Mouse (Mus musculus): ENCODE measurements around the gene Zfp617. TPM values are rescaled to one million over a fixed set of nuclear protein-coding genes. Genes with fewer than 3 reads are reported as not detected.

Zfp617 gene
- total and polyA plus RNA-seq, 2 experiments from 2014 or later, result 18.3 to 20.2 TPM

GRCm38 (mm10) chr8:71906809-71907208 is 1.6 kb upstream of the Zfp617 start:
- TF ChIP-seq EP300 (IDR thresholded peaks at IDR 0.05; ENCODE audit: low read depth), result no peak
- Histone ChIP-seq H3K27ac (ENCODE audit: low read depth) (no peak overlapping the region), H3K9ac (replicated peaks; ENCODE audit: low read depth, low read length) (no peak overlapping the region), H3K4me2 (ENCODE audit: low read depth, low read length) (no peak overlapping the region), H3K4me3 (ENCODE audit: low read depth, low read length) (no peak overlapping the region), H3K9me3 (replicated peaks; ENCODE audit: control insufficient read depth, low read length) (no peaks in the 10 kb centered on the region; the same call in 1 of the 2 replicates), H3K27me3 (ENCODE audit: control insufficient read depth, insufficient read depth, low read length) (no peaks in the 10 kb centered on the region), H3K36me3 (replicated peaks; ENCODE audit: control insufficient read depth, insufficient read depth, low read length) (no peaks in the 10 kb centered on the region), H3K4me1 (ENCODE audit: control insufficient read depth, insufficient read depth) (0 out of 2 replicates have a peak, but pooled peaks cover 4% of the 10 kb centered on the region)
- no peak for DNase-seq (ENCODE audit: low spot score)
- no peak for ATAC-seq (ENCODE audit: insufficient read depth, low read depth)
- 88% methylated on average over 1 of the region's 1 CpGs for WGBS

GRCm38 (mm10) chr8:71907798-71908257 is 607 bp upstream of the Zfp617 start:
- Histone ChIP-seq H3K9ac (replicated peaks; ENCODE audit: low read depth, low read length) (no peak overlapping the region), H3K36me3 (replicated peaks; ENCODE audit: control insufficient read depth, insufficient read depth, low read length) (no peaks in the 10 kb centered on the region), H3K9me3 (replicated peaks; ENCODE audit: control insufficient read depth, low read length) (no peaks in the 10 kb centered on the region; the same call in 1 of the 2 replicates), H3K27ac (ENCODE audit: low read depth) (peak overlapping the region; percentile 95), H3K4me1 (ENCODE audit: control insufficient read depth, insufficient read depth) (0 out of 2 replicates have a peak, but pooled peaks cover 4% of the 10 kb centered on the region), H3K27me3 (ENCODE audit: control insufficient read depth, insufficient read depth, low read length) (no peaks in the 10 kb centered on the region), H3K4me2 (ENCODE audit: low read depth, low read length) (no peak overlapping the region), H3K4me3 (ENCODE audit: low read depth, low read length) (peak overlapping the region; percentile 83; the same call in 1 of the 2 replicates)
- DNase-seq (ENCODE audit: low spot score) (no peak), ATAC-seq (ENCODE audit: insufficient read depth, low read depth) (no peak)
- 93% methylated on average over 5 of the region's 5 CpGs for WGBS
- no peak for TF ChIP-seq EP300 (IDR thresholded peaks at IDR 0.05; ENCODE audit: low read depth)
- no peak for TF ChIP-seq CTCF (IDR thresholded peaks at IDR 0.05; ENCODE audit: low read depth)

GRCm38 (mm10) chr8:71912286-71912685 is 3.9 kb downstream of the Zfp617 start:
- WGBS, result 79% methylated on average over 2 of the region's 2 CpGs
- no peaks in the 10 kb centered on the region for H3K27me3 ChIP-seq (ENCODE audit: control insufficient read depth, insufficient read depth, low read length)
- TF ChIP-seq CTCF (IDR thresholded peaks at IDR 0.05; ENCODE audit: low read depth) (no peak), EP300 (IDR thresholded peaks at IDR 0.05; ENCODE audit: low read depth) (no peak)
- H3K27ac ChIP-seq (ENCODE audit: low read depth), result no peak overlapping the region
- no peak overlapping the region for H3K4me2 ChIP-seq (ENCODE audit: low read depth, low read length)
- no peaks in the 10 kb centered on the region; the same call in 1 of the 2 replicates for H3K9me3 ChIP-seq (replicated peaks; ENCODE audit: control insufficient read depth, low read length)
- DNase-seq (ENCODE audit: low spot score) (no peak), ATAC-seq (ENCODE audit: insufficient read depth, low read depth) (no peak)
- H3K4me1 ChIP-seq (ENCODE audit: control insufficient read depth, insufficient read depth), result 0 out of 2 replicates have a peak, but pooled peaks cover 4% of the 10 kb centered on the region
- H3K36me3 ChIP-seq (replicated peaks; ENCODE audit: control insufficient read depth, insufficient read depth, low read length), result peaks cover 13% of the 10 kb centered on the region
- H3K9ac ChIP-seq (replicated peaks; ENCODE audit: low read depth, low read length), result no peak overlapping the region
- no peak overlapping the region for H3K4me3 ChIP-seq (ENCODE audit: low read depth, low read length)

- TF ChIP-seq CTCF (IDR thresholded peaks at IDR 0.05; ENCODE audit: low read depth) (no peak), EP300 (IDR thresholded peaks at IDR 0.05; ENCODE audit: low read depth) (0 out of 2 replicates have a peak, but pooled peaks have one; percentile 1)
- ATAC-seq (ENCODE audit: insufficient read depth, low read depth) (peak; percentile 100), DNase-seq (ENCODE audit: low spot score) (peak; percentile 97)
- WGBS, result under 1% methylated on average over 55 of the region's 57 CpGs
- no peaks in the 10 kb centered on the region for H3K9me3 ChIP-seq (replicated peaks; ENCODE audit: control insufficient read depth, low read length)
- H3K36me3 ChIP-seq (replicated peaks; ENCODE audit: control insufficient read depth, insufficient read depth, low read length), result 0 out of 2 replicates have a peak, but pooled peaks cover 5% of the 10 kb centered on the region
- H3K9ac ChIP-seq (replicated peaks; ENCODE audit: low read depth, low read length), result peak overlapping the region; percentile 89
- peak overlapping the region; percentile 74 for H3K4me2 ChIP-seq (ENCODE audit: low read depth, low read length)
- H3K4me1 ChIP-seq (ENCODE audit: control insufficient read depth, insufficient read depth), result 0 out of 2 replicates have a peak, but pooled peaks cover 3% of the 10 kb centered on the region
- H3K27me3 ChIP-seq (ENCODE audit: control insufficient read depth, insufficient read depth, low read length), result no peaks in the 10 kb centered on the region
- H3K4me3 ChIP-seq (ENCODE audit: low read depth, low read length), result peak overlapping the region; percentile 94
- H3K27ac ChIP-seq (ENCODE audit: low read depth), result peak overlapping the region; percentile 99
Observed at GRCm38 (mm10) chr8:71922567-71923401, 14.3 kb downstream of the Zfp617 start.

- no peak for ATAC-seq (ENCODE audit: insufficient read depth, low read depth)
- no peak overlapping the region for H3K4me2 ChIP-seq (ENCODE audit: low read depth, low read length)
- H3K4me1 ChIP-seq (ENCODE audit: control insufficient read depth, insufficient read depth), result 0 out of 2 replicates have a peak, but pooled peaks cover 3% of the 10 kb centered on the region
- peaks cover 27% of the 10 kb centered on the region for H3K36me3 ChIP-seq (replicated peaks; ENCODE audit: control insufficient read depth, insufficient read depth, low read length)
- H3K27me3 ChIP-seq (ENCODE audit: control insufficient read depth, insufficient read depth, low read length), result no peaks in the 10 kb centered on the region
- no peak overlapping the region for H3K9ac ChIP-seq (replicated peaks; ENCODE audit: low read depth, low read length)
- DNase-seq (ENCODE audit: low spot score), result no peak
- WGBS, result 92% methylated on average over 5 of the region's 5 CpGs
- no peak overlapping the region for H3K4me3 ChIP-seq (ENCODE audit: low read depth, low read length)
- no peak for TF ChIP-seq EP300 (IDR thresholded peaks at IDR 0.05; ENCODE audit: low read depth)
- no peak for TF ChIP-seq CTCF (IDR thresholded peaks at IDR 0.05; ENCODE audit: low read depth)
- H3K27ac ChIP-seq (ENCODE audit: low read depth), result no peak overlapping the region
- H3K9me3 ChIP-seq (replicated peaks; ENCODE audit: control insufficient read depth, low read length), result no peaks in the 10 kb centered on the region
Observed at GRCm38 (mm10) chr8:71925791-71926190, 17.4 kb downstream of the Zfp617 start.
